Mouse (Mus musculus) gastrocnemius, postnatal 14 days (tissue): ENCODE data around the gene 4930518I15Rik. TPM values are rescaled to one million over a fixed set of nuclear protein-coding genes. Genes with fewer than 3 reads are reported as not detected.
"Not testable (repeated sequence)": the region's sequence is repeated elsewhere in the genome, so short reads cannot be mapped to it uniquely, and the experiment has no call there.

ENCODE experiments used
- DNase-seq: peaks from one replicate; pipeline ENCODE4 v3.0.0; 2021; ENCODE audit warnings: mixed read lengths
- intact Hi-C: fragments of 180-260 bp; cut with DNase I; formaldehyde crosslinking; loops from one replicate; pipeline ENCODE4 v1.15.1; 2025; ENCODE audit warnings: low total_unique reads
- total RNA-seq, 2 experiments: library from RNA; stranded (reverse); gene quantifications; 2 replicates each; pipeline ENCODE4 v1.2.3; 2021

Gene 4930518I15Rik
- total RNA-seq, 2 experiments from 2014 or later: 0.35 to 0.44 TPM

GRCm38 (mm10) chr2:156853999-156854771 is 3.6 kb downstream of the 4930518I15Rik start:
- intact Hi-C loops: loop anchor here (5.0 kb wide), 1 partner anchor 47 kb away; no protein-coding TSS in a partner anchor
- peak; percentile 17 for DNase-seq

GRCm38 (mm10) chr2:156853584-156853983 is 4.2 kb downstream of the 4930518I15Rik start:
- intact Hi-C loops: loop anchor here (5.0 kb wide), 1 partner anchor 46 kb away; no protein-coding TSS in a partner anchor
- DNase-seq: not testable (repeated sequence)

- intact Hi-C loops: loop anchor here (5.0 kb wide), 1 partner anchor 43 kb away; no protein-coding TSS in a partner anchor
- DNase-seq: no peak
Observed at GRCm38 (mm10) chr2:156850505-156850904, 7.2 kb downstream of the 4930518I15Rik start.

- DNase-seq: peak; percentile 27
Observed at GRCm38 (mm10) chr2:156848526-156849182, 9.1 kb downstream of the 4930518I15Rik start.

GRCm38 (mm10) chr2:156847653-156848052 is 10.1 kb downstream of the 4930518I15Rik start:
- intact Hi-C loops: no loop called here
- DNase-seq: no peak

More at GRCm38 (mm10) chr2:156848526-156849182, 9.1 kb downstream of the 4930518I15Rik start:
- intact Hi-C loops: no loop called here

- no peak for DNase-seq
- intact Hi-C loops: no loop called here
Observed at GRCm38 (mm10) chr2:156844715-156845114, 13.0 kb downstream of the 4930518I15Rik start.

- intact Hi-C loops: no loop called here
- no peak for DNase-seq
Observed at GRCm38 (mm10) chr2:156843331-156843730, 14.4 kb downstream of the 4930518I15Rik start.

- DNase-seq: no peak
- intact Hi-C loops: no loop called here
Observed at GRCm38 (mm10) chr2:156842711-156843110, 15.0 kb downstream of the 4930518I15Rik start.

- intact Hi-C loops: no loop called here
- DNase-seq: peak; percentile 54
Observed at GRCm38 (mm10) chr2:156841841-156842706, 15.7 kb downstream of the 4930518I15Rik start.

- intact Hi-C loops: no loop called here
- DNase-seq: peak; percentile 50
Observed at GRCm38 (mm10) chr2:156841028-156841840, 16.5 kb downstream of the 4930518I15Rik start.

GRCm38 (mm10) chr2:156840301-156841027 is 17.3 kb downstream of the 4930518I15Rik start:
- DNase-seq: peak; percentile 53
- intact Hi-C loops: no loop called here

- intact Hi-C loops: no loop called here
- DNase-seq: peak; percentile 74
Observed at GRCm38 (mm10) chr2:156839319-156840191, 18.2 kb downstream of the 4930518I15Rik start, which contains the start of gene Tgif2. Gene Tgif2, plus strand, starts transcription at chr2:156840007.

- intact Hi-C loops: no loop called here
- no peak for DNase-seq
Observed at GRCm38 (mm10) chr2:156838839-156839238, 18.9 kb downstream of the 4930518I15Rik start.

- intact Hi-C loops: no loop called here
- DNase-seq: no peak
Observed at GRCm38 (mm10) chr2:156834336-156834735, 23.4 kb downstream of the 4930518I15Rik start.

- DNase-seq, intact Hi-C loops: not testable (repeated sequence)
Observed at GRCm38 (mm10) chr2:156825128-156825527, 32.6 kb downstream of the 4930518I15Rik start.

GRCm38 (mm10) chr2:156816116-156816515 is 41.6 kb downstream of the 4930518I15Rik start:
- no peak for DNase-seq
- intact Hi-C loops: no loop called here

- DNase-seq: no peak
- intact Hi-C loops: no loop called here
Observed at GRCm38 (mm10) chr2:156815412-156815811, 42.3 kb downstream of the 4930518I15Rik start.
